In the genomic region with DNA sequence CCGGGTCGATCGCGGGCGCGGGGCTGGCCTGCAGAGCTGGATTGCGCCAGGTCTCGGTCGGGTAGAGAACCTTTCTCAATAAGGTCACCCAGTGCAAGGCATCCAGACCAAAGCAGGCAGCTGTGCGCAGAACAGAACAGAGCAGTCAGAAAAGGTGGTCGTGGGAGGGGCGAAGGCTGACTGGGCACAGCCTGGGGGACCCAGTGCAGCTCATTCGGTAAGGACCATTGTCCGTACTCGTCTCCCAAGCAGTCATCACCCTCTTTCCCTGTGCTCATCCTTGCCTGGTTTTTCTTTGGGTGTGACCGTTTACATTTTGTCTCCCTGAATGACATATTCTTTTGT, we compare ENCODE assay signal across 8 mouse cellular contexts. TPM values are rescaled to one million over a fixed set of nuclear protein-coding genes. Genes with fewer than 3 reads are reported as not detected.
A peak's percentile ranks its signal among the peaks of the same experiment; 100 is the strongest.
DNase-seq lines count a peak whose midpoint lies in the region; ATAC-seq and TF ChIP-seq lines count a peak whose summit lies in the region.

No protein-coding gene starts in this region.

- H3K4me1 ChIP-seq in kidney, embryonic 16.5 days (ENCODE audit: insufficient read depth, low read length), result peaks cover 37% of the 10 kb centered on the region
- peaks cover 39% of the 10 kb centered on the region for H3K4me1 ChIP-seq in embryonic facial prominence, embryonic 13.5 days
- peaks cover 25% of the 10 kb centered on the region for H3K4me1 ChIP-seq in hindbrain, postnatal 0 days (ENCODE audit: insufficient read depth, low read length)
- peaks cover 22% of the 10 kb centered on the region for H3K4me1 ChIP-seq in midbrain, postnatal 0 days (ENCODE audit: insufficient read depth, low read length)

- no peaks in the 10 kb centered on the region for H3K27me3 ChIP-seq in kidney, embryonic 16.5 days (ENCODE audit: insufficient read depth, low read length)
- H3K27me3 ChIP-seq in embryonic facial prominence, embryonic 13.5 days, result peaks cover 11% of the 10 kb centered on the region
- H3K27me3 ChIP-seq in hindbrain, postnatal 0 days (ENCODE audit: insufficient read depth, low read length), result no peaks in the 10 kb centered on the region
- no peaks in the 10 kb centered on the region for H3K27me3 ChIP-seq in midbrain, postnatal 0 days (ENCODE audit: insufficient read depth, low read length)

- peak overlapping the region; percentile 97 for H3K4me3 ChIP-seq in kidney, embryonic 16.5 days (ENCODE audit: low read length)
- peak overlapping the region; percentile 97 for H3K4me3 ChIP-seq in embryonic facial prominence, embryonic 13.5 days
- H3K4me3 ChIP-seq in hindbrain, postnatal 0 days (ENCODE audit: low read length), result peak overlapping the region; percentile 95
- H3K4me3 ChIP-seq in midbrain, postnatal 0 days (ENCODE audit: low read depth, low read length), result peak overlapping the region; percentile 88

- no peak for DNase-seq in kidney, postnatal 36 days
- DNase-seq in hindbrain, postnatal 0 days (ENCODE audit: low spot score), result no peak
- no peak for DNase-seq in midbrain, postnatal 0 days (ENCODE audit: low spot score)
- no peak for DNase-seq in spleen, adult 12 weeks (ENCODE audit: low spot score)
- no peak for DNase-seq in embryo, embryonic 10 days (ENCODE audit: low spot score)
- no peak for DNase-seq in gastrocnemius, postnatal 10 days

- H3K27ac ChIP-seq in kidney, embryonic 16.5 days (ENCODE audit: low read length), result no peak overlapping the region
- H3K27ac ChIP-seq in embryonic facial prominence, embryonic 13.5 days, result no peak overlapping the region
- H3K27ac ChIP-seq in hindbrain, postnatal 0 days, result 0 out of 2 replicates have a peak overlapping the region, but pooled peaks have one; percentile 7
- H3K27ac ChIP-seq in midbrain, postnatal 0 days (ENCODE audit: low read depth, low read length), result peak overlapping the region; percentile 65

- H3K9me3 ChIP-seq in kidney, embryonic 16.5 days (ENCODE audit: low read length), result no peaks in the 10 kb centered on the region
- H3K9me3 ChIP-seq in embryonic facial prominence, embryonic 13.5 days, result no peaks in the 10 kb centered on the region
- no peaks in the 10 kb centered on the region for H3K9me3 ChIP-seq in hindbrain, postnatal 0 days (ENCODE audit: low read length)
- no peaks in the 10 kb centered on the region for H3K9me3 ChIP-seq in midbrain, postnatal 0 days (ENCODE audit: low read length)

- ATAC-seq in kidney, embryonic 16.5 days (ENCODE audit: low FRiP score, low TSS enrichment), result no peak
- peak; percentile 13 for ATAC-seq in embryonic facial prominence, embryonic 13.5 days (ENCODE audit: insufficient number of reproducible peaks, insufficient read depth, low FRiP score, low TSS enrichment, low read depth)
- peak; percentile 42; the same call in 1 of the 2 replicates for ATAC-seq in hindbrain, postnatal 0 days
- peak; percentile 32 for ATAC-seq in midbrain, postnatal 0 days (ENCODE audit: low FRiP score)

- WGBS in kidney, embryonic 16.5 days, result 5% methylated on average over 16 of the region's 16 CpGs
- 3% methylated on average over 16 of the region's 16 CpGs for whole genome bisulfite sequencing in embryonic facial prominence, embryonic 13.5 days
- 2% methylated on average over 16 of the region's 16 CpGs for WGBS in hindbrain, postnatal 0 days
- WGBS in midbrain, postnatal 0 days, result 2% methylated on average over 16 of the region's 16 CpGs

- peak overlapping the region; percentile 72 for H3K9ac ChIP-seq in kidney, embryonic 16.5 days (replicated peaks; ENCODE audit: low read length)
- peak overlapping the region; percentile 73 for H3K9ac ChIP-seq in embryonic facial prominence, embryonic 13.5 days
- peak overlapping the region; percentile 88 for H3K9ac ChIP-seq in hindbrain, postnatal 0 days (replicated peaks; ENCODE audit: low read length)
- peak overlapping the region; percentile 70 for H3K9ac ChIP-seq in midbrain, postnatal 0 days (replicated peaks; ENCODE audit: low read length, poor library complexity, severe bottlenecking)

- no peak for TF ChIP-seq CTCF in hindbrain, postnatal 0 days (IDR thresholded peaks at IDR 0.05; ENCODE audit: low read depth)
- TF ChIP-seq CTCF in midbrain, postnatal 0 days (IDR thresholded peaks at IDR 0.05), result no peak

- no peaks in the 10 kb centered on the region for H3K36me3 ChIP-seq in kidney, embryonic 16.5 days (ENCODE audit: insufficient read depth, low read length)
- H3K36me3 ChIP-seq in embryonic facial prominence, embryonic 13.5 days, result no peaks in the 10 kb centered on the region
- H3K36me3 ChIP-seq in hindbrain, postnatal 0 days (ENCODE audit: insufficient read depth, low read length), result no peaks in the 10 kb centered on the region
- no peaks in the 10 kb centered on the region for H3K36me3 ChIP-seq in midbrain, postnatal 0 days (ENCODE audit: insufficient read depth, low read length)

- peak overlapping the region; percentile 96 for H3K4me2 ChIP-seq in kidney, embryonic 16.5 days (replicated peaks; ENCODE audit: low read depth, low read length)
- peak overlapping the region; percentile 97 for H3K4me2 ChIP-seq in embryonic facial prominence, embryonic 13.5 days
- H3K4me2 ChIP-seq in hindbrain, postnatal 0 days (ENCODE audit: low read depth, low read length), result peak overlapping the region; percentile 97
- H3K4me2 ChIP-seq in midbrain, postnatal 0 days (ENCODE audit: low read depth, low read length, poor library complexity, severe bottlenecking), result peak overlapping the region; percentile 93

RNA-seq across cellular contexts. Expression of a gene that starts 0.7 kb away (rescaled TPM):
- polyA plus RNA-seq in kidney, embryonic 16.5 days (2015; fragmentation: Nextera tagmentation; extraction: Ambion mirVana), result 12.1 and 19.5 TPM in 2 replicates
- polyA plus RNA-seq in embryonic facial prominence, embryonic 13.5 days (2015; fragmentation: Nextera tagmentation; extraction: Ambion mirVana), result 27.0 and 31.8 TPM in 2 replicates
- 135 and 145 TPM in 2 replicates for total RNA-seq in hindbrain, postnatal 0 days (2014; rRNA removed)
- polyA plus RNA-seq in hindbrain, postnatal 0 days (2015; fragmentation: Nextera tagmentation; extraction: Ambion mirVana), result 25.3 and 30.6 TPM in 2 replicates
- 220 and 234 TPM in 2 replicates for total RNA-seq in midbrain, postnatal 0 days (2014; rRNA removed)
- polyA plus RNA-seq in midbrain, postnatal 0 days (2015; fragmentation: Nextera tagmentation; extraction: Ambion mirVana), result 46.5 and 50.1 TPM in 2 replicates
- total RNA-seq in gastrocnemius, postnatal 10 days (2021), result 10 to 100 TPM; 44.1 to 54.4 TPM

Comparison
In these comparisons a context has a peak if more than half of its experiments do, and no peak if none do; other contexts are left out.
1. H3K27ac ChIP-seq: peak in hindbrain, postnatal 0 days (single experiment) and midbrain, postnatal 0 days (single experiment); none in kidney, embryonic 16.5 days (single experiment) and embryonic facial prominence, embryonic 13.5 days (single experiment).
2. Peak in every context shown above with its lines, with median percentiles within 50 percentile points of each other: H3K4me2 ChIP-seq, H3K4me3 ChIP-seq and H3K9ac ChIP-seq.